Mouse (Mus musculus) embryo, embryonic 10.5 days (tissue): ENCODE measurements around the gene Rab5c.

Experiments used
- DNase-seq: peaks from one replicate; pipeline ENCODE4 v3.0.0-alpha.2; 2015; ENCODE audit warnings: low spot score

Rab5c gene

GRCm38 (mm10) chr11:100697921-100698320 is 40.1 kb downstream of the Rab5c start:
- no peak for DNase-seq

GRCm38 (mm10) chr11:100694926-100695325 is 43.1 kb downstream of the Rab5c start:
- peak; percentile 86 for DNase-seq

- DNase-seq, result no peak
Measured at GRCm38 (mm10) chr11:100693154-100693553, 44.9 kb downstream of the Rab5c start.

- no peak for DNase-seq
Measured at GRCm38 (mm10) chr11:100692164-100692616, 45.8 kb downstream of the Rab5c start, which contains the start of gene Zfp385c. Zfp385c (minus strand) TSS chr11:100692455.

GRCm38 (mm10) chr11:100690389-100690788 is 47.6 kb downstream of the Rab5c start:
- no peak for DNase-seq

GRCm38 (mm10) chr11:100688443-100688842 is 49.6 kb downstream of the Rab5c start:
- no peak for DNase-seq

- DNase-seq, result no peak
Measured at GRCm38 (mm10) chr11:100687265-100687664, 50.8 kb downstream of the Rab5c start.

GRCm38 (mm10) chr11:100685371-100685770 is 52.6 kb downstream of the Rab5c start:
- no peak for DNase-seq

- DNase-seq, result no peak
Measured at GRCm38 (mm10) chr11:100684084-100684483, 53.9 kb downstream of the Rab5c start.

GRCm38 (mm10) chr11:100682526-100682925 is 55.5 kb downstream of the Rab5c start:
- DNase-seq, result no peak

GRCm38 (mm10) chr11:100681826-100682225 is 56.2 kb downstream of the Rab5c start:
- DNase-seq, result no peak

GRCm38 (mm10) chr11:100677810-100678209 is 60.2 kb downstream of the Rab5c start:
- DNase-seq, result no peak

GRCm38 (mm10) chr11:100673169-100673568 is 64.8 kb downstream of the Rab5c start:
- peak; percentile 40 for DNase-seq

- DNase-seq, result no peak
Measured at GRCm38 (mm10) chr11:100671956-100672355, 66.1 kb downstream of the Rab5c start.

- no peak for DNase-seq
Measured at GRCm38 (mm10) chr11:100671049-100671448, 67.0 kb downstream of the Rab5c start.
